Mouse (Mus musculus) C2C12 (cell line): ENCODE measurements around the gene Efcab12.

Experiments
- MAX ChIP-seq: IDR thresholded peaks from one replicate; pipeline ENCODE4 v1.6.1; 2011; ENCODE audit warnings: mild to moderate bottlenecking, control low read depth
- USF1 ChIP-seq: IDR thresholded peaks from one replicate; pipeline ENCODE4 v1.6.1; 2011; ENCODE audit warnings: low read depth, mild to moderate bottlenecking, control low read depth, moderate library complexity

DNA sequence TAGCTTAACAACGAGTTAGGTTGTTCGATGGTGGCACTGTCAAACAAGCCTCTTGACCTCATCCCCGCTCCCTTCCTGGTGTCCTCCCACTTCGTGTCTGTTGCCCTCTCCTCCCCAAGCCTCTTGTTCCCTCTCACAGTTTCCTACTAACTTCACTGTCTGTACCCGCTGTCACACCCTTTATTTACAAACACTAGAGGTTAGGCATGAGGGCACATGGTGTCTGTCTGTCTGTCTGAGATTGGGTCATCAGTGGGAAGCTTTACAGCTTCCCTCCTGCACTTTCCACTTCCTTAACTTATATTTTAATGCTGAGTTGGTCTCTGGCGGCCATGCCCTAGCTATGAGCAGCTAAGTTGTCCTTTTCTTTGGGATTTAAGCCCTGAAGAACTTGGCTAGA is 41.5 kb upstream of the Efcab12 start:
- TF ChIP-seq MAX = no peak
- TF ChIP-seq USF1 = no peak
